Mouse (Mus musculus) left cerebral cortex, adult 9 months (tissue): ENCODE measurements at regions not wholly inside any gene's neighbourhood (a gene's known extent, or its start where the extent isn't known, plus 50 kb on each side); places are given as distances from the start of the nearest gene placed in this dataset.

Experiments
- DNase-seq, 2 experiments: peaks; one replicate each; pipeline ENCODE4 v3.0.0; 2022; ENCODE audit warnings: low spot score in 2 of 2

- DNase-seq: no peak
Observed at GRCm38 (mm10) chr9:116366713-116367112, 191.6 kb upstream of the Tgfbr2 start.

- DNase-seq: peak in 1 of 2 experiments; percentile 11
Observed at GRCm38 (mm10) chr9:116366193-116366592, 191.0 kb upstream of the Tgfbr2 start.

GRCm38 (mm10) chr9:116365701-116366100 is 190.5 kb upstream of the Tgfbr2 start:
- no peak for DNase-seq

DNA sequence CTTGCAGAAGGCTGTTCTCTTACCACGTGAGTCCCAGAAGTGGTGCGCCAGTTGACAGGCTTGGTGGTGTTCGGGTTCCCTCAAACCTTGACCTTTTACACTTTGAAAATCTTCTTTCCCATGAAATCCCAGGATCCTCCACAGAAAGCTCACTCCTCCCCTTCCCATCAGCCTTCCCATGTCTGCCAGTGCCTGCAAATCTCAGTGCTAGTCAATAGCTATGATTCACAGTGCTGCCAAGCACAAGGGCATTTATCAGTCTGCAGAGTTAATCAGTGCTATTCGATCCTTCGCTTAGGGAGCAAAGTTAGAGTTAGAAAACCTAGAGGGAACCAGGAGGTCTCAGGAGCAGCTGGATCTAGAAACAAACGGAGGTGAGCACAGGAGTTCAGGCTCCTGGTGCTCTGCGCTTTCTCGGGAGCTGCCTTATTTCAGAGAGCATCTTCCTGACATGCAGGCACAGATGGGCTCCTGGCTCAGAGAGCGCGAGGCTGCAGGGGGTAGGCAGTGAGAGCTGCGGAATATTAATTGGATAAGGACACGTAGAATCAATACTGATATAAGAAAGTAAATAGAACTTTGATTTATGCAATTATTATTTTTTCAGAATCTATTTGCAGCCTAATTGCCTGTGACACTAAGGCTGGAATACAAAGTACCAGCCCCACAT is 190.0 kb upstream of the Tgfbr2 start:
- no peak for DNase-seq

GRCm38 (mm10) chr9:116361092-116361491 is 185.9 kb upstream of the Tgfbr2 start:
- DNase-seq: no peak

GRCm38 (mm10) chr9:116354056-116354732 is 179.0 kb upstream of the Tgfbr2 start:
- DNase-seq: no peak

GRCm38 (mm10) chr9:116352801-116353494 is 177.8 kb upstream of the Tgfbr2 start:
- DNase-seq: no peak

GRCm38 (mm10) chr9:116350804-116351547 is 175.8 kb upstream of the Tgfbr2 start:
- DNase-seq: no peak

DNA sequence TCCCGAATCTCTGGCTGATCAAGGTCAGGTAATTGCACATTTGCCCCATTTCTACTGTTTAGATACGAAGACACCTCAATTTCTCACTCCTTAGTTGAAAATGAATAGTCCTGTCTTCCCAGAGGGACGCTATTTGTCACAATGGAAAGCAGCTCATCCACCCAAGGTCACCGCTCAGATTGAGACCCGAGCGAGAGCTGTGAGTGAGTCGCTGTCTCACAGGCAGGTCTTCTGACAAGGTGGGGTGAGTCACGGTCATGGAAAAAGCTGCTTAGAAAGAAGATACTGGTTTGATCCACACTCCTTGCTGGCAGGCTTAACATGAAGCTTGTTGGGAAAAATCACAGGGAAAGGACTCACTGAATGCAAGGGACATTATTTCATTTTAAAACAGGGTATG is 171.9 kb upstream of the Tgfbr2 start:
- no peak for DNase-seq

DNA sequence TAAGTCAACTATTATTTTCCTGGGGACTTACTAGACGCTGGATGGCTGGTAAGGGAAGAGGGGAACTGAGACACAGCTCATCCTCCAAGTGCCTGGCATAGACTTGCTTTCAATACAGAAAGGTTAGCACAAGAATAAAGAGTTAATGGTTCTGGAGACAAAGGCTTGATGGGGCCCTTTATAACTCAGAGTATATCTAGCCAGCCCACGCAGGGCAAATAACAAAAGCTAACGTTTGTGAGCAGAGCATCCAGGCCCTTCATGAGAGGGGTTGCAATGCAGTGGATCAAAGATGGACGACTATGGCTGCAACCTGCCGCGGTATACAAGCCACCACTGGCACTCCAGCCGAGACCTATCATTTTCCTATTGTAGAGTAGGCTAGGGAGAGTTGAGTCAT is 171.3 kb upstream of the Tgfbr2 start:
- no peak for DNase-seq

GRCm38 (mm10) chr9:116343086-116343481 is 167.9 kb upstream of the Tgfbr2 start:
- DNase-seq: peak in 1 of 2 experiments; percentile 31

- DNase-seq: peak in 1 of 2 experiments; percentile 34
Observed at GRCm38 (mm10) chr9:116342446-116343085, 167.4 kb upstream of the Tgfbr2 start.

DNA sequence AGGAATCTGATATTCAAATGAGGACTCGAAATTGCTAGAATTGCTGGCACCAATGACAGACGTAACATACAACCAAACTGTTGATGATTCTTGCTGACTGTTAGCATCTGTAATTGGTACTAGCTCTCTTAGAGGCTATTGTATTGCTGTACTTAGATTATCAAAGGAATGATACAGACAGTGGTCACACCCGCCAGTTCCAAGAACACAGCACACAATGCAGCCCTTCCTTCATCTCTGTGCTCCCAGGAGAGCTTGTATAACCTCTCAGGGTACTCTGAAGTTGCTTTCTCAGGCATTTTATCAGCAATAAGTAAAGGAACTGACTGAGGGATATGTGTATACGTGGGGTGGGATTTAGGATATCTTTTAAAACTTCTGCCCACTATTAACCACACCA is 166.8 kb upstream of the Tgfbr2 start:
- DNase-seq: no peak

GRCm38 (mm10) chr9:116340952-116341351 is 165.8 kb upstream of the Tgfbr2 start:
- no peak for DNase-seq

DNA sequence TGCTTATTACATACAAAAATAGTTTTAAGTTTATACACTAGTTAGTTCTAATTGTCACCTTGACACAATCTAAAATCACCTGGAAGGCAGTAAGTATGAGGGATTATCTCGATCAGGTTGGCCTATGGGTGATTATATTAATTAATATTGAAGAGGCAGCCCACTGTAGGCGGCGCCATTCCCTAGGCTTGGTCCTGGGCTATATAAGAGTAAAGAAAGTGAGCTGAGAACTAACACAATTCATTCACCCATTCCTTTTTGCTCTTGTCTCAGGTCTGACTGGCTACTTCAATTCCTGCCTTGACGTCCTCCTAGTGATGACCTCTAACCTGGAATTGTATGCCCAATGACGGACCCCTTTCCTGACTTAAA is 163.6 kb upstream of the Tgfbr2 start:
- no peak for DNase-seq

GRCm38 (mm10) chr9:116338093-116338728 is 163.1 kb upstream of the Tgfbr2 start:
- DNase-seq: no peak

DNA sequence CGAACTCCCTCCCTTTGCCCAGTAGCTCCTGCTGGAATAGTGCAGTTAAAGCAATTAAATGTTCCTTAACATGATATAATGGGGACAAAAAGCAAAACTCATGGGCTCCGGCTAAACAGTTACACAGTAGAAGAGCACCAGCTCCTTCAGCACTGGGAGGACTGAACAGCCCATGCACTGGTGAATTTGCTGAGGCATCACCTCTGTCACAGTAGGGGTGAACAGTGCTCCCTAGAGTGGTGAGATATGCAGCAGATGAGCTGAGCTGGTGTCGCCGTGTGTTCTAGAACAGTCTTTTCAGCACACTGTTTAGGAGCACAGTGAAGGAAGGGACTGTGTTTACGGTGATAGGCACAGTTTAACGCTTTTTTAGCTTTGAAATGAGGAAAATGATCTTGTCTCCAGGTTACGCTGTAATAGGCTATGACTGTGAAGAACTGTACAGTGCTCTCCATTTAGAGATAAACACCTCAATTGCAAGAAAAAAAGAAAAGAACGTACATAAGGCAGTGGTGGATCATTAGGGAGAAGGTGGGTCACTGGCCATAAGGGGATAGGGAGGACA is 162.4 kb upstream of the Tgfbr2 start:
- DNase-seq: no peak

DNA sequence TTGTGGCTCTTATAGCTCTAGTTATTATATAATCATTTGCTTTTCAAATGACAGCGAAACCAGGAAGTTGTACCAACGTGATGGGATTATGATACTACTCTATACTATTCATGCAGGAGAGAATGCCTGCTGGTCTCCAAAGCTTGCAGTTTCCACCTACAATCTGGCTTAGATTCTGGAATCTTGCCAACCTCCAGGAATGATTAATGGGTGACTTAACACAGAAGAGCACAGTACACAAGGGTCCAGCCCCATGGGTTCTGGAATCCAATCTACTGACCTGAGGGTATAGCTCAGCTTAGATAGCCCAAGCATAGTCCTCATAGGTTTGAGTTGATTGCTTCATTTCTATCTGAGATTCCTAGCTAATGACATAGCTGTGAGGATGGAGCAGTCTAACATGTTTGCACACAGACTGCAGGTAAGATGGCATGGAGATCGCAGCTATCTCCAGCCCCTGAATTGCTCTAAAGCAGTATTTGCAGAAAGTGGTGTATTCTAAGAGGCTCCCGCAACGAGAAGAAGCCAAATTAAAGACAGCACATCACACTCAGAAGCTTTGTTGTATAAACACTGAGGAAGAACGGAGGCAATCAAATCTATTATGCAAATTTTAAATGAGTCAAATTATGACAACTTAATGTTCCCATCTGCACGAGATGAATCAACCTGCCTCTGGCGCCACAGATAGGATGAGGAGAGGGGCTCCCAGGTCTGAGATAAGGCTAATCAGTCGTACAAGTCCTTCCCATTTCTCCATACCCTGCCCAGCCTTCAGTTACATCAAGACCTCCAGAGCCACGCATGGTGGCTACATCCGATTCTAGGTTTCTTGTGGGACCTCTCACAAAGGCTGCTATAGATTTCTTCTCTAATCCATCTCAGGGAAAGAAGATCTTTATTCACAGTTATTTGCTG is 160.7 kb upstream of the Tgfbr2 start:
- no peak for DNase-seq

DNA sequence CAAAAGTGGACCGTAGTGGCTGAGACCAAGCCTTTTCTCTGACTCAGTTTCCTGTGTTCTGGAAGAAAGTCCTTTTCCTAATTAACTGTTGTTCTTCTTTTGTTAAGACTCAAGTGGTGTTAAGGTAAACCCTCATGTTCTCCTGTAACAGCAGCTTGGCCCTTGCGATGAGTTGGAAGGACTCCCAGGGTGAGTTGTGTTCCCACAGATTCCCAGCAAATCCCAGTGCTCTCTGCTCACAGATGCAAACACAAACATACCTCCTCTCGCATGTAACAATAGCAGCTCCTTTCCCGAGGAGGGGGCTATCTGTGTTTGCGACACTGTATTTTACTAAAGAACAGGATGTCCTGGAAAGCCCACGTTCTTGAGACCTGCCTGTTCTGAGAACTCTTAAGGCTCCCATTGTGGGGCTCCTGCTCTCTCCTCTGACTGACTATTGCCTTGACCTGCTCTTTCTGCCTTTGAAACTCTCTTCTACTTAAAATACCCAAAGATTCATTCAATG is 158.8 kb upstream of the Tgfbr2 start:
- DNase-seq: no peak
